Mouse (Mus musculus): ENCODE measurements at regions not wholly inside any gene's neighbourhood (a gene's known extent, or its start where the extent isn't known, plus 50 kb on each side); places are given as distances from the start of the nearest gene placed in this dataset.

DNA sequence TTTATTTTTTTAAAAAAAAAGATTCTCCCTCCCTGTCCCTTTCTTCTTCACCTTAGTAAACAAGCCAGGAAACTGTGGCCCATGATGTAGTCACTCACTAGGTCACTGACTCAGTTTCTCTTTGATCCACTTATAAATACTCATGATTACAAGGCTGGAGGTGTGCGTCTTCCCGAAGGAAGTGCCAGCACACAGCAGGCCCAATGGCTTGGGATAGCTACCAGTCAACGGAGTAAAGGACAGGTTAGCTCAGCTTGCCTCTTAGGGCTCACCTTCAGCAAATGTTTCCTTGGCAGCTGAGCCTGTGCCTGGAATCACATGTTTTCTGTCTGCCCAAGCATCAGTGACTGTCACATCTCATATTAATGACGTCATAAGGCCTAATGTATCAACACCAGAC, 230.8 kb upstream of the Npvf start:
- TF ChIP-seq CTCF (IDR thresholded peaks at IDR 0.05; ENCODE audit: low read depth, low read length) (no peak), POLR2A (IDR thresholded peaks at IDR 0.05; ENCODE audit: borderline replicate concordance, low read depth, low read length) (no peak)

Measured in bone marrow macrophage, adult 2 months (primary cell).